Mouse (Mus musculus): ENCODE data around the gene Rnf208. TPM values are rescaled to one million over a fixed set of nuclear protein-coding genes. Genes with fewer than 3 reads are reported as not detected.

The Rnf208 gene
- total and polyA plus RNA-seq, 2 experiments from 2014 or later: 156 to 219 TPM

DNA sequence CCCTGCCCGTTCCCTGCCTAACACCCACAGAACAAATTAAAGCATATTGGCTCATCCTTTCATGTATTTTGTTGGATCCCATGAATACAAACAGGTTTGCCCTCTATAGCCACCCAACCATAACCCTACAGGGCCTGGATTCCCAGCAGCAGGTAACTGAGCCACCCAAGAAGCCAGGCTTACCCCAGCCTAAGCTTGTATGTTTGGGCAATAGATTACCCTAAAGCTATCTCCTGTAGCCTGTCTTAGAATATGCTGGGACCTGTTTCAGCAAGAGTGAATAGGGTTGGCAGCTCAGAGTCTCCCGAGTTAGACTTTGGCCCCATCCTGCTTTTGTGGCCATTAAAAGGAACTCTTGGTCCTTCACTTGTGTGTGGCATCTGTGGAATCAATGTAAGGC, 43.5 kb downstream of the Rnf208 start:
- H3K27me3 ChIP-seq (ENCODE audit: insufficient read depth, low read length): no peaks in the 10 kb centered on the region
- no peak for TF ChIP-seq CTCF (IDR thresholded peaks at IDR 0.05; ENCODE audit: low read depth)
- ATAC-seq (no peak), DNase-seq (ENCODE audit: low spot score) (no peak)
- peaks cover 26% of the 10 kb centered on the region; the same call in 1 of the 2 replicates for H3K4me1 ChIP-seq (ENCODE audit: insufficient read depth, low read length)
- H3K9me3 ChIP-seq (ENCODE audit: low read length): no peaks in the 10 kb centered on the region
- 88% methylated on average over 2 of the region's 2 CpGs for WGBS
- H3K4me2 ChIP-seq (ENCODE audit: low read depth, low read length): no peak overlapping the region
- no peak overlapping the region; the same call in 1 of the 2 replicates for H3K27ac ChIP-seq
- no peak overlapping the region for H3K9ac ChIP-seq (replicated peaks; ENCODE audit: low read length)
- H3K4me3 ChIP-seq (ENCODE audit: low read length): no peak overlapping the region
- H3K36me3 ChIP-seq (ENCODE audit: insufficient read depth, low read length): peaks cover 39% of the 10 kb centered on the region

DNA sequence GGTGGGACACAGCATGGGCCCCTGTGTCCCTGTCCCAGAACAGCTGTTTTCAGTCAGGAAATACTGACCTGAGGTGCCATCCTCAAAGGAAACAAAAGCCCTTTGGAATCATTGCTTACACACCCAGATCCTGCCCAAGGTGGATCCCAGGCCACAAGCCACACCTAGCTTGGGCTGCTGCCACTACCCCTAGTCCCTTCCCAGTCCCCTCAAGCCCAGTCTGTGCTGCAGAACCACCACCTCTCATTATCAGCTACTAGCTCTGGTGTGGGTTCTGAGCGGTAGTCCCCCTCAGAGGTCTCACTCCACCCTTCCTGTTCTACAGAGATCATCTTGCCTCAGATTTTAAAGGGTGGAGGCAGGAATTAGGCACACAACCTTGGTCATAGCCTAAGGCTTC, 44.3 kb downstream of the Rnf208 start:
- Histone ChIP-seq H3K9me3 (ENCODE audit: low read length) (no peaks in the 10 kb centered on the region), H3K4me1 (ENCODE audit: insufficient read depth, low read length) (peaks cover 32% of the 10 kb centered on the region; the same call in 1 of the 2 replicates), H3K4me2 (ENCODE audit: low read depth, low read length) (no peak overlapping the region), H3K36me3 (ENCODE audit: insufficient read depth, low read length) (peaks cover 32% of the 10 kb centered on the region), H3K27ac (no peak overlapping the region; the same call in 1 of the 2 replicates), H3K9ac (replicated peaks; ENCODE audit: low read length) (no peak overlapping the region), H3K27me3 (ENCODE audit: insufficient read depth, low read length) (no peaks in the 10 kb centered on the region), H3K4me3 (ENCODE audit: low read length) (no peak overlapping the region)
- 72% methylated on average over 1 of the region's 1 CpGs for WGBS
- no peak for DNase-seq (ENCODE audit: low spot score)
- ATAC-seq: no peak
- no peak for TF ChIP-seq CTCF (IDR thresholded peaks at IDR 0.05; ENCODE audit: low read depth)

DNA sequence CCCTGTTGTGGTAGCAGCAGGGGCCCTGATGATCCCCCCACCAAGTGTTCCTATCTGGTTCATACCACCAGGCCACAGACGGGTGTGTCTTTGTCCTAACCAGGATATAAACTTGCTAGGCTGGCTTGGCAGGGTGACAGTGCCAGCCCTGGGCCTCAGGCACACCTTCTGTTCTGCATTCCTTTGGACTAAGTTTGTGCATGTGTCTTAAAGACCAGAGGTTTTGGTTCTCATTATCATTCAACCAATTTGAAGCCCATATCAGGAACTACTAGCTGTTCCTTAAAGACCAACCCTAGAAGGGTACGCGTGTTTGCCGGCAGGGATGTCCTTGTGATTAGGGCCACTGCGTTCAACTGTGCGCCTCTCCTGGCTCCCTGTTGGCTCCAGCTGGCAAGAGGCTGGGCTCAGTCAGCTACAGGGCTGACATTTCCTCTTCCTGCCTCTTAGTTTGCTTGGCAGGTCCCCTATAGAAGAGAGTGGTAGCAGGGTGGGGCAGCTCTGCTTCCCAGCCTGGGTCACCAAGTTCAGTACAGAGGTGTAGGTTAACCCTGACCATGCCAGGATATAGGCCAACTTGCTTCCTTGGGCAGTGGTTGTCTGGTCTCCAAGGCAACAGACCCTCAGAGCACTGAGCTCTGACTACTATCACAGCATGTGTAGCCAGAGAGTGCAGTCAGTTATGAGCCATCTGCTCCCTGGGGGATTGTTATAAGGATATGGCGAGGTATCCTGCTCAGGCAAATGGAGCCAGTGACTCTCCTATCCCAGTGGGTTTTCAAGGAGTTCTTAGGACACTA, 45.0 kb downstream of the Rnf208 start:
- no peak; the same call in 1 of the 2 replicates for ATAC-seq
- WGBS: 42% methylated on average over 7 of the region's 7 CpGs

DNA sequence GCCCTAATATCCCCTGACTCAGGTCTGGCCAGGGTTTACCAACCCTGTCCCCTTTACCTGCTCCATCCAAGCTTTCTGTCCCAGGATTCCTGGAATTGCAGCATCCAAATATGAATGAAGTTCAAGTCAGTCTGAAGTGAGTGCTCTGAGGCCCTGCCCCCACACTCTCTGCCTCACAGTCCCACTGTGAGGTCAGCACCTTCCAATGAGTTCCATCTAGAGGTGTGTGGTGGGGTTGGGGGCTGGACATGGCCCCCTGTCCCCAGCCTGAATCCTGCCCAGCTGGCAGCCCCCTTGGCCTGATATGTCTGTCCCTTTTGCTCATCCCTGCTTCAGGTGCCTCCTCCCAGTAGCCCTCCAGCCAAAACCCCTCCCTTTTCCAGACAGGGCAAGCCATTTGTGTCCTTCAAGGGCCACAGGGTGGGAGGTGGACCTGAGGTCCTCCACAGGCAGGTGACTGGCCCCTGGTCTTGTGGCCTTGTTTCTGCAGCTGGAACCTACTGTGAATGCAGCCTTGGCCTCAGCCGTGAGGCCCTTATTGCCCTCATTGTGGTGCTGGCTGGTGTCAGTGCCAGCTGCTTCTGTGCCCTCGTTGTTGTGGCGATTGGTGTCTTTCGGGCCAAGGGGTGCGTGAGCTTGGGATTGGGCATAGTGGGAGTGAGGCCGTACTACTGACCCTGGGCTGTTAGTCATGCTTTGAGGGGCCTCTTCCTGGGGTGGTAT, 46.0 kb downstream of the Rnf208 start, which contains the start of gene Tmem210:
Gene Tmem210 (plus strand): TSS at position 219 of the 723 bp plus-strand sequence.
- no peak for DNase-seq (ENCODE audit: low spot score)
- TF ChIP-seq CTCF (IDR thresholded peaks at IDR 0.05; ENCODE audit: low read depth): no peak
- H3K27me3 ChIP-seq (ENCODE audit: insufficient read depth, low read length): peaks cover 16% of the 10 kb centered on the region; the same call in 1 of the 2 replicates
- peaks cover 36% of the 10 kb centered on the region; the same call in 1 of the 2 replicates for H3K4me1 ChIP-seq (ENCODE audit: insufficient read depth, low read length)
- H3K27ac ChIP-seq: no peak within 1 kb of the TSS
- ATAC-seq: no peak
- no peak within 1 kb of the TSS for H3K4me3 ChIP-seq (ENCODE audit: low read length)
- H3K36me3 ChIP-seq (ENCODE audit: insufficient read depth, low read length): peaks cover 18% of the 10 kb centered on the region
- H3K4me2 ChIP-seq (ENCODE audit: low read depth, low read length): no peak within 1 kb of the TSS
- 64% methylated on average over 6 of the region's 6 CpGs for WGBS
- H3K9ac ChIP-seq (replicated peaks; ENCODE audit: low read length): no peak within 1 kb of the TSS
- no peaks in the 10 kb centered on the region for H3K9me3 ChIP-seq (ENCODE audit: low read length)

More for the DNA sequence above, 45.0 kb downstream of the Rnf208 start:
- H3K27ac ChIP-seq: no peak overlapping the region
- H3K4me2 ChIP-seq (ENCODE audit: low read depth, low read length): no peak overlapping the region
- H3K4me3 ChIP-seq (ENCODE audit: low read length): no peak overlapping the region
- no peak for TF ChIP-seq CTCF (IDR thresholded peaks at IDR 0.05; ENCODE audit: low read depth)
- no peaks in the 10 kb centered on the region for H3K9me3 ChIP-seq (ENCODE audit: low read length)
- peaks cover 28% of the 10 kb centered on the region for H3K36me3 ChIP-seq (ENCODE audit: insufficient read depth, low read length)
- H3K4me1 ChIP-seq (ENCODE audit: insufficient read depth, low read length): peaks cover 32% of the 10 kb centered on the region; the same call in 1 of the 2 replicates
- no peak for DNase-seq (ENCODE audit: low spot score)
- 0 out of 2 replicates have a peak, but pooled peaks cover 6% of the 10 kb centered on the region for H3K27me3 ChIP-seq (ENCODE audit: insufficient read depth, low read length)
- no peak overlapping the region for H3K9ac ChIP-seq (replicated peaks; ENCODE audit: low read length)

DNA sequence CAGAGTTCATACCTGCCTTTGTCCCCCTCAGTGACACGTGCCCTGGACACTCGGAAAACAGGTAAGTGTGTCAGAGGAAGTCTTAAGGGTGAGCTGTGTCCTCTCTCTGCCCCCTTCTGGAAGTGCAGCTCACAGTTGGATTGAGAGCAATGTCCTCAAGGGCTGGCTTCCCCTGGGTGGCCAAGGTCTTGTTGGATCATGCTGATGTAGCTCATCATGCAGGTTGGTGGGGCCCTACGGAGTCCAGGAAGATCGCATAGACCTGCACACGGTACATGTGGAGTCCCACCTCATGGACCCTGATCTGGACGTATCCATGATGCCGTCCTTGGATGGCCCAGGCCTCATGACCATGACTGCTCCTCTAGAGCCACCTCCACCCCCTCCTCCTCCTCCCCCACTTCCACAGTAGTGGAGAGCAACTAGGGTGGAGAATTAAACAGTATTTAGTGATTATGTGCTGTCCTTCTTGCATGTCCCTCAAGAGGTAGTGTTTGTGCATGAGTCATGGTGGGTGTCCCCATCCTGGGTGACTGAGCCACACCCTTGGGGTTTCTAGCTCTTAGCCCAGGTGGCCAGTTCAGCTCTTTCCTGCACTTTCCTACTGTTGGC, 46.8 kb downstream of the Rnf208 start:
- ATAC-seq (no peak), DNase-seq (ENCODE audit: low spot score) (no peak)
- Histone ChIP-seq H3K9ac (replicated peaks; ENCODE audit: low read length) (no peak overlapping the region), H3K4me1 (ENCODE audit: insufficient read depth, low read length) (peaks cover 36% of the 10 kb centered on the region; the same call in 1 of the 2 replicates), H3K27me3 (ENCODE audit: insufficient read depth, low read length) (peaks cover 17% of the 10 kb centered on the region; the same call in 1 of the 2 replicates), H3K9me3 (ENCODE audit: low read length) (no peaks in the 10 kb centered on the region), H3K4me3 (ENCODE audit: low read length) (no peak overlapping the region), H3K4me2 (ENCODE audit: low read depth, low read length) (no peak overlapping the region), H3K36me3 (ENCODE audit: insufficient read depth, low read length) (peaks cover 16% of the 10 kb centered on the region; the same call in 1 of the 2 replicates), H3K27ac (no peak overlapping the region)
- WGBS: 77% methylated on average over 7 of the region's 7 CpGs
- no peak for TF ChIP-seq CTCF (IDR thresholded peaks at IDR 0.05; ENCODE audit: low read depth)

DNA sequence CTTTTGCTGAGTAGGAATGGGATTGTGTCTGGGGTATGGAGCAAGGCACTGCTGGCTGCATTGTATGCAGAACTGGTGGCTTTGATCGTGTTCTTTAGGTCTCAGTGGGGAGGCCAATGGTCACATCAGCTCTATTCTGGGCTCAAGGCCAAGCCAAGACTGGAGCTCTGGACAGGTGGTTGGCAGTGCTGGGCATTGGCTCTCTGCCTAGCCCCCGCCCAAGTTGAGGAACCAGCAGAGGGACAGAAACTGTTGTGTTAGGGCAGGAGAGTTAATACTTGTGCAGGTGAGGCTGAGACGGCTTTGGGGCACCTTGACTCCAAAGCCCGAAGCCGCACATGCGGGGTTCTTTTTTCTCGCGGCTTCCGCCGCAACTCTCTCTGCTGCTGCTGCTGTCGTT, 47.6 kb downstream of the Rnf208 start, which contains the start of gene Lrrc26:
Gene Lrrc26 (plus strand): TSS at position 265 of the 400 bp plus-strand sequence.
- Histone ChIP-seq H3K36me3 (ENCODE audit: insufficient read depth, low read length) (peaks cover 8% of the 10 kb centered on the region; the same call in 1 of the 2 replicates), H3K27me3 (ENCODE audit: insufficient read depth, low read length) (peaks cover 17% of the 10 kb centered on the region; the same call in 1 of the 2 replicates), H3K9ac (replicated peaks; ENCODE audit: low read length) (peak within 1 kb of the TSS; percentile 38; the same call in 1 of the 2 replicates), H3K9me3 (ENCODE audit: low read length) (no peaks in the 10 kb centered on the region), H3K27ac (peak within 1 kb of the TSS; percentile 71), H3K4me1 (ENCODE audit: insufficient read depth, low read length) (peaks cover 36% of the 10 kb centered on the region; the same call in 1 of the 2 replicates), H3K4me3 (ENCODE audit: low read length) (peak within 1 kb of the TSS; percentile 19), H3K4me2 (ENCODE audit: low read depth, low read length) (peak within 1 kb of the TSS; percentile 53)
- WGBS: 1% methylated on average over 11 of the region's 11 CpGs
- no peak for TF ChIP-seq CTCF (IDR thresholded peaks at IDR 0.05; ENCODE audit: low read depth)
- DNase-seq (ENCODE audit: low spot score) (peak; percentile 73), ATAC-seq (no peak)
